Mouse (Mus musculus): ENCODE data around the gene Pip4p1. TPM values are rescaled to one million over a fixed set of nuclear protein-coding genes. Genes with fewer than 3 reads are reported as not detected.

Gene Pip4p1
- polyA plus RNA-seq, 1 experiment: 135 TPM

GRCm38 (mm10) chr14:50895985-50896746 lies 34.5 kb downstream of the Pip4p1 start:
- no peak for TF ChIP-seq GATA1 (IDR thresholded peaks at IDR 0.05; ENCODE audit: low read length)

GRCm38 (mm10) chr14:50895407-50895806 lies 35.2 kb downstream of the Pip4p1 start:
- no peak for TF ChIP-seq GATA1 (IDR thresholded peaks at IDR 0.05; ENCODE audit: low read length)

GRCm38 (mm10) chr14:50892541-50893459 lies 37.9 kb downstream of the Pip4p1 start:
- no peak for TF ChIP-seq GATA1 (IDR thresholded peaks at IDR 0.05; ENCODE audit: low read length)

GRCm38 (mm10) chr14:50892091-50892490 lies 38.6 kb downstream of the Pip4p1 start:
- TF ChIP-seq GATA1 (IDR thresholded peaks at IDR 0.05; ENCODE audit: low read length): no peak

- no peak for TF ChIP-seq GATA1 (IDR thresholded peaks at IDR 0.05; ENCODE audit: low read length)
Measured at GRCm38 (mm10) chr14:50891621-50892020, 39.0 kb downstream of the Pip4p1 start.

- no peak for TF ChIP-seq GATA1 (IDR thresholded peaks at IDR 0.05; ENCODE audit: low read length)
Measured at GRCm38 (mm10) chr14:50876236-50876950, 54.3 kb downstream of the Pip4p1 start.

Other genes starting within 250 kb of the Pip4p1 start
- not detected in 2 replicates for gene Olfr747, start 237.7 kb downstream of the Pip4p1 start, polyA plus RNA-seq (2012)
- gene Olfr748, start 223.5 kb downstream of the Pip4p1 start, polyA plus RNA-seq (2012): not detected in 2 replicates
- not detected in 2 replicates for gene Olfr749, start 185.8 kb downstream of the Pip4p1 start, polyA plus RNA-seq (2012)
- gene Ttc5, start 145.3 kb downstream of the Pip4p1 start, polyA plus RNA-seq (2012): 8.2 and 26.0 TPM in 2 replicates
- gene Ccnb1ip1, start 123.1 kb downstream of the Pip4p1 start, polyA plus RNA-seq (2012): 0.11 and 0.15 TPM in 2 replicates
- gene Parp2, start 123.0 kb downstream of the Pip4p1 start, polyA plus RNA-seq (2012): 5.4 and 6.2 TPM in 2 replicates
- 1.2 and 1.5 TPM in 2 replicates for gene Tep1, start 60.3 kb downstream of the Pip4p1 start, polyA plus RNA-seq (2012)
- gene Klhl33, start 33.3 kb downstream of the Pip4p1 start, polyA plus RNA-seq (2012): not detected in 2 replicates
- gene Osgep, start 6.0 kb downstream of the Pip4p1 start, polyA plus RNA-seq (2012): 46.1 and 70.5 TPM in 2 replicates
- gene Apex1, start 5.9 kb downstream of the Pip4p1 start, polyA plus RNA-seq (2012): 204 and 236 TPM in 2 replicates
- gene Pnp, start 226 bp upstream of the Pip4p1 start, polyA plus RNA-seq (2012): 0.79 and 1.1 TPM in 2 replicates
- 0.12 and 1.1 TPM in 2 replicates for gene Gm49342, start 13.7 kb upstream of the Pip4p1 start, polyA plus RNA-seq (2012)
- gene Pnp2, start 25.1 kb upstream of the Pip4p1 start, polyA plus RNA-seq (2012): not detected in 2 replicates
- gene Rnase10, start 76.9 kb upstream of the Pip4p1 start, polyA plus RNA-seq (2012): not detected in 2 replicates
- not detected in 2 replicates for gene Rnase9, start 111.0 kb upstream of the Pip4p1 start, polyA plus RNA-seq (2012)
- not detected in 2 replicates for gene Rnase11, start 119.3 kb upstream of the Pip4p1 start, polyA plus RNA-seq (2012)
- not detected in 2 replicates for gene Rnase12, start 126.8 kb upstream of the Pip4p1 start, polyA plus RNA-seq (2012)
- gene Olfr750, start 143.6 kb upstream of the Pip4p1 start, polyA plus RNA-seq (2012): not detected in 2 replicates
- not detected in 2 replicates for gene Rnase4, start 160.2 kb upstream of the Pip4p1 start, polyA plus RNA-seq (2012)
- gene Ang, start 160.3 kb upstream of the Pip4p1 start, polyA plus RNA-seq (2012): not detected in 2 replicates
- gene Eddm3b, start 183.6 kb upstream of the Pip4p1 start, polyA plus RNA-seq (2012): not detected in 2 replicates
- 0.03 TPM in 1 of 2 replicates, not detected in the other for gene Rnase6, start 193.1 kb upstream of the Pip4p1 start, polyA plus RNA-seq (2012)
- not detected in 2 replicates for gene Rnase1, start 215.9 kb upstream of the Pip4p1 start, polyA plus RNA-seq (2012)
- not detected in 2 replicates for gene Rnase2b, start 231.4 kb upstream of the Pip4p1 start, polyA plus RNA-seq (2012)